Mouse (Mus musculus) embryonic facial prominence, embryonic 10.5 days (tissue): Measurements from ENCODE around the gene Il5ra. TPM values are rescaled to one million over a fixed set of nuclear protein-coding genes. Genes with fewer than 3 reads are reported as not detected.

ENCODE experiments used
- DNase-seq: peaks from one replicate; pipeline ENCODE4 v3.0.0-alpha.2; 2017; ENCODE audit warnings: low spot score
- H3K27ac ChIP-seq: fragments of 300-500 bp; sonication (generic); replicated peaks from 2 replicates; pipeline ENCODE4 v1.5.1; 2016; ENCODE audit warnings: mild to moderate bottlenecking
- H3K27me3 ChIP-seq: fragments of 300-500 bp; sonication (generic); replicated peaks from 2 replicates; pipeline ENCODE4 v1.6.1; 2016; ENCODE audit warnings: low read depth, mild to moderate bottlenecking; ENCODE audit not compliant: poor library complexity, severe bottlenecking
- H3K36me3 ChIP-seq: fragments of 300-500 bp; sonication (generic); replicated peaks from 2 replicates; pipeline ENCODE4 v1.6.1; 2016; ENCODE audit warnings: mild to moderate bottlenecking, moderate library complexity
- H3K4me1 ChIP-seq: fragments of 300-500 bp; sonication (generic); 2 replicates; pipeline ENCODE4 v1.6.1; 2016
- H3K4me3 ChIP-seq: fragments of 300-500 bp; sonication (generic); 2 replicates; pipeline ENCODE4 v1.5.1; 2016; ENCODE audit warnings: mild to moderate bottlenecking, moderate library complexity
- H3K9me3 ChIP-seq: fragments of 300-500 bp; sonication (generic); 2 replicates; pipeline ENCODE4 v1.6.1; 2016; ENCODE audit warnings: mild to moderate bottlenecking
- whole genome bisulfite sequencing: fragments of 180-500 bp; shearing (Covaris S2); methylation state at CpG from one replicate; pipeline ENCODE4 v1.1.7; 2016; 5-methylcytosine and 5-hydroxymethylcytosine counted together
- polyA plus RNA-seq: library from polyadenylated mRNA; unstranded; fragments of >200 nt; fragmentation: Nextera tagmentation; extraction: Ambion mirVana; gene quantifications from 2 replicates; pipeline ENCODE4 v1.2.1, GENCODE M21; 2016

Gene Il5ra
- polyA plus RNA-seq, 1 experiment from 2014 or later, result not detected

- Histone ChIP-seq H3K36me3 (no peaks in the 10 kb centered on the region), H3K4me3 (no peak overlapping the region), H3K27ac (no peak overlapping the region), H3K4me1 (no peaks in the 10 kb centered on the region), H3K27me3 (no peaks in the 10 kb centered on the region), H3K9me3 (no peaks in the 10 kb centered on the region)
- DNase-seq, result no peak
- 88% methylated on average over 1 of the region's 1 CpGs for WGBS
Observed at GRCm38 (mm10) chr6:106761486-106761885, 12.6 kb upstream of the Il5ra start.

GRCm38 (mm10) chr6:106760473-106761218, 11.8 kb upstream of the Il5ra start:
- Histone ChIP-seq H3K27me3 (no peaks in the 10 kb centered on the region), H3K27ac (no peak overlapping the region), H3K4me1 (no peaks in the 10 kb centered on the region), H3K9me3 (no peaks in the 10 kb centered on the region), H3K4me3 (no peak overlapping the region), H3K36me3 (no peaks in the 10 kb centered on the region)
- DNase-seq, result no peak
- 96% methylated on average over 3 of the region's 3 CpGs for WGBS

DNA sequence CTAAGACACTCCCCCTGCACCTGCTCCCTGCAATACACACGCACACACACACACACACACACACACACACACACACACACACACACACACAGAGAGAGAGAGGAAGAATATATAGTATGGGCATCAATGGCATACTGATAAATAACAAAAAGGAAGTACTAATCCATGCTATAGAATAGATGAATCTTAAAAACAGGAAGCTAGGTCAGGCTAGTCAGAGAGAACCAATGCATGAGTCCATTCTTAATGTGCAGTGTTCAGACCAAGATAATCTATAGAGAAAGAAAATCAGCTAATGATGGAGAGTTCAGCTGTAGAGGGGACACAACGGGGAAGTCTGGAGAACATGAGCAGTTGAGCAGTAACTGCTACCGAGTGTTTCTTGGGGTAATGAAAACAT, 9.5 kb upstream of the Il5ra start:
- WGBS, result 79% methylated on average over 3 of the region's 3 CpGs
- DNase-seq, result no peak
- no peaks in the 10 kb centered on the region for H3K27me3 ChIP-seq
- H3K27ac ChIP-seq, result no peak overlapping the region
- no peaks in the 10 kb centered on the region for H3K4me1 ChIP-seq
- no peaks in the 10 kb centered on the region for H3K36me3 ChIP-seq
- no peak overlapping the region for H3K4me3 ChIP-seq
- no peaks in the 10 kb centered on the region for H3K9me3 ChIP-seq

DNA sequence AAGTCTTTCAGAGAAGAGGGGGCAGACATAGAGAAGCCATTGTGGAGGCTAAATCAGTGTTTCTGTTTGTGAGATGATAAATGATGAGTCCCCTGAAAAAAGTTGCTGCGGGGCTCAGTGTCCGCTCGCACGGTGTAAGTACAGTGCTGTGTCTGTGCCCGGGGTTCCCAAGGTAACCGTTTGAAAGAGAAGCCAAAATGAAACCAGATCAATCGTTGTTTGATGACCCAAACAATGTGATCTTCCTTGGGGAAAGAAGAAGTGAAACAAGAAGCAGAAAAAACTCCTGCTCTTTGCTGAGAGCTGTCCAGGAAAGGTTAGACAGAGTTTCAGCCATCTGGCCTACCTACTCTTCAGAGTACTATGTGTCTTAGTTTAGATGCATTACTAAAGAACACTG, 1.5 kb upstream of the Il5ra start:
- Histone ChIP-seq H3K4me3 (no peak overlapping the region), H3K27me3 (no peaks in the 10 kb centered on the region), H3K27ac (no peak overlapping the region), H3K9me3 (no peaks in the 10 kb centered on the region), H3K4me1 (no peaks in the 10 kb centered on the region), H3K36me3 (no peaks in the 10 kb centered on the region)
- no peak for DNase-seq
- 83% methylated on average over 7 of the region's 7 CpGs for WGBS

DNA sequence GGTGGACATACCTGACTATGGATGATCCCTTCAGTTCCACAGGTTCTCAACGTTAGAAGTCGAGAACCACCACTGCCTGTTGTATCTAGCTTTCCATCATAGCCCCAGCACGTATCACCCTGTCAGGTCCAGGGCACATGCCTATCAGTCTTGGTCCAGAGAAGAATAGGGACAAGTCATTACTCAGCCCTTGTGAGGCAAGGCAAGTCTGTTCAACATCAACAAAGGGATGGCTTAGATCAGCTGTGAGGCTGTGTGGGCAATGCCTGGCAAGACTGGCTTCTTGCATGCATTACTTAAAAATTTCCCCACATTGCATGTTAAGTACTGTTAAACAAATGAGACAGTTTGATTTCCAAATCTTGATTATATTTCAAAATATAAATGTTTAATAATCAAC, 1.0 kb downstream of the Il5ra start:
- no peak for DNase-seq
- no peak overlapping the region for H3K27ac ChIP-seq
- H3K4me1 ChIP-seq, result no peaks in the 10 kb centered on the region
- H3K4me3 ChIP-seq, result no peak overlapping the region
- H3K27me3 ChIP-seq, result no peaks in the 10 kb centered on the region
- H3K36me3 ChIP-seq, result no peaks in the 10 kb centered on the region
- WGBS, result 83% methylated on average over 3 of the region's 3 CpGs
- H3K9me3 ChIP-seq, result no peaks in the 10 kb centered on the region

DNA sequence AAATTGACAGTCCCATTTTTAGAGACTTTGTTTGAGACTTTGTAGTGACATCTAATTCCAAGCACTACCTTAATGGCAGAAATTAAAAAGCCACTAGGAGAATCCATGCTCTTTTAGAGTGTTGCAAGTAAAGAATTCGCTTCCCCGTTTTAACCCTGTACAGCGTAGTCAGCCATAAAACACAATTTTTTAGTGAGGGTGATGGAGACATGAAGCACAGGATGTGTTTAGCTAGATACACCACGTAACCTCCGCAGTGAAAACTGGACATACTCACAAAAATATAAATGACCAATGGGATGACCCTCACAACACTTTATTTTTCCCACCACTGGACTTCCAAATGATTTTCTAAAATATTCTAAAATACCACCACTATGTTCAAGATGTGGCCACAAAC, 1.6 kb downstream of the Il5ra start:
- H3K36me3 ChIP-seq, result no peaks in the 10 kb centered on the region
- H3K27me3 ChIP-seq, result no peaks in the 10 kb centered on the region
- no peak for DNase-seq
- H3K4me1 ChIP-seq, result no peaks in the 10 kb centered on the region
- H3K9me3 ChIP-seq, result no peaks in the 10 kb centered on the region
- no peak overlapping the region for H3K4me3 ChIP-seq
- WGBS, result 93% methylated on average over 5 of the region's 5 CpGs
- no peak overlapping the region for H3K27ac ChIP-seq

GRCm38 (mm10) chr6:106745673-106746394, 3.0 kb downstream of the Il5ra start:
- Histone ChIP-seq H3K27ac (no peak overlapping the region), H3K36me3 (no peaks in the 10 kb centered on the region), H3K4me1 (no peaks in the 10 kb centered on the region), H3K4me3 (no peak overlapping the region), H3K9me3 (no peaks in the 10 kb centered on the region), H3K27me3 (no peaks in the 10 kb centered on the region)
- WGBS, result 74% methylated on average over 7 of the region's 7 CpGs
- DNase-seq, result no peak

DNA sequence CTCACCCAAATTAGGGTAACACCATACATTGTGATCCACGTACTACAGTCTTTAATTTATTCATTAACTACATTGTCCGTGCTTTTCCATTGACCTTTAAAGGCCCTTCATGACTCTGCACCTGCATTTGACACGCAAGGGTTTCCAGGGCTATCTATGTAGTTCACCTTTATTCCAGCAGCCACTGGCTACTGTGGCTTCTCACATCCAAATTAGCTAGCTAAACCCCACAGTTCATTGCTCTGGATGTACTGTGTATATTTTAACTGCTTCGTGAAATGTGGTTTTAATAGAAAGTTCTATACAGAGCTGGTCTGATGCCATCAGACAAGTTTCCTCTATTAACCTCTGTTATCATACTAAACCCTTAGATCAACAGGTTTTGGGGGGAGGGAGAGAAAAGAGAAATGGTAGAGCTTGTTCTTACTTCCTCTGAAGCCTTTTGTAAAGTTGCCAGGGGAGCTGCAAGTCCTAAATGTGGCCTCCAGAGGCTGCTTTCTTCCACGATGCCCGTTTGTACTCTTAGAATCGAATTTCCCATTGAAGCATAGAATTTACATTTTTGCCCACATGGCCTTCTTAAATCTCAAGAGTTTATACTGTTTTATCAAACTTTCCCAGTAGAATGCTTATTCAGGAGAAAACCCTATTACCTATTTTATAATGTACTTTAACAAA, 5.1 kb downstream of the Il5ra start:
- Histone ChIP-seq H3K36me3 (no peaks in the 10 kb centered on the region), H3K27ac (no peak overlapping the region), H3K27me3 (no peaks in the 10 kb centered on the region), H3K4me1 (no peaks in the 10 kb centered on the region), H3K4me3 (no peak overlapping the region), H3K9me3 (no peaks in the 10 kb centered on the region)
- WGBS, result 81% methylated on average over 7 of the region's 7 CpGs
- no peak for DNase-seq

DNA sequence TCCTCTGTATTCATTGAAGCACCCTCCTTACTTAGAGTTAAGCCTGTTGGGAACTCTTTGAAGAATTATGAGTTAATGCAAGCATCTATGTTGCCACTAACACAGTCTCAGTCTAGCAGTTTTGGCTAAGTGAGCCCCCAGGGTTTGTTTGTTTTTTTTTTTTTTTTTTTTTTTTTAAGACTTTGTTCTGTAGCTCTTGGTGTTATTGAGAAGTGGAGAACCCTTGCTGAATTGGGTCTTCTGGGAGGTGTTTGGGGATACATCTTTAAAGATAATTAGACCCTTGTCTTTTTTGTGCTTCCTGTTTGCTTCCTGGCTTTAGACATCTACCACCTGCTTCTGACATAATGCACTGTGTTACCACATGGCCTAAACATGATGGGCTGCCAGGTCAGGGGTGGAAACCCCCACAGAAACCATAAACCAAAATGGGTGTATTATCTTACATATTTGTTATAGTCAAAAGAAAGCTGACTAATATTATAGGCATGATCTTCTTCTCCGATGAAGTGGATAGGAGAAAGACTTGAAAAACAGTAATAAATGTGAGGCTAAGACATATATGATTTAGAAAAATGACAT, 8.5 kb downstream of the Il5ra start:
- 96% methylated on average over 1 of the region's 1 CpGs for WGBS
- Histone ChIP-seq H3K4me3 (no peak overlapping the region), H3K27me3 (no peaks in the 10 kb centered on the region), H3K9me3 (no peaks in the 10 kb centered on the region), H3K27ac (no peak overlapping the region), H3K36me3 (no peaks in the 10 kb centered on the region), H3K4me1 (no peaks in the 10 kb centered on the region)
- DNase-seq, result no peak

DNA sequence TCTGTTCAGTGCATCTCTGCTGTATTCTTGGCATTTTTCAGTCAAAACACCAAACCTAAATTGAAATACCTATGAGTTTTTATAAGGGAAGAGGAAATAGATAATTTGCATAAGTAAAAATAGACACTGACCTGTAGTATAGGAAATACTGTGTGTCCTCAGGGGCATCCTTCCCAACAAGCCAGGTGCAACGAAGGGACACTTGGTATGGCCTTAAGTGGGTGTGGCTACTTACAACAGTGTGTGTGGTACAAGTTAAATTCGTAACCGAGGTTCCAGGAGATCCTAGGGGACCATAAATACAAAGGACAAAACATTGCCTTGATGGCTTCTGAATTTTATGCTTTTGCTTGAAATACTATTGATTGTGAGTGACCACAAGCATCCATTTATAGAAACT, 10.6 kb downstream of the Il5ra start:
- no peak for DNase-seq
- no peaks in the 10 kb centered on the region for H3K4me1 ChIP-seq
- H3K9me3 ChIP-seq, result no peaks in the 10 kb centered on the region
- 83% methylated on average over 3 of the region's 3 CpGs for WGBS
- H3K27me3 ChIP-seq, result no peaks in the 10 kb centered on the region
- no peak overlapping the region for H3K4me3 ChIP-seq
- H3K36me3 ChIP-seq, result no peaks in the 10 kb centered on the region
- H3K27ac ChIP-seq, result no peak overlapping the region

DNA sequence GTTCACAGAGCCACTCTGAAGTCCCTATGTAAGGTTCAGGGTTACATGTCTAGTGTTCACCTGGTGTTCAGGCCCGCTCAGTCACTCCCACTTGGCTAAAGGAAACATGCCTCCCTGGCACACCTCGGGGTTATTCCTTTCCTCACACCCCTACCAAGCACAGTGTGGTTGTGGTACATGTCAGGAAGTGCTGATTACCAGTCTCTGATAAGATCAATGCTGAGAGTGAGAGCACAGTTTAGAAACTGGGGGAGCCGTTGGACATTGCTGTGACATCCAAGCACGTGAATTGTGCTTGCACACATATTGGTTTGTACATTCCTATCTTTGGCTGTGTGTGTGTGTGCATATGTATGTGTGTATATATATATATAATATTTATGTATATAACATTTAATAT, 16.3 kb downstream of the Il5ra start:
- no peak for DNase-seq
- Histone ChIP-seq H3K27me3 (no peaks in the 10 kb centered on the region), H3K27ac (no peak overlapping the region), H3K9me3 (no peaks in the 10 kb centered on the region), H3K4me1 (no peaks in the 10 kb centered on the region), H3K36me3 (no peaks in the 10 kb centered on the region), H3K4me3 (no peak overlapping the region)
- WGBS, result 88% methylated on average over 4 of the region's 4 CpGs

DNA sequence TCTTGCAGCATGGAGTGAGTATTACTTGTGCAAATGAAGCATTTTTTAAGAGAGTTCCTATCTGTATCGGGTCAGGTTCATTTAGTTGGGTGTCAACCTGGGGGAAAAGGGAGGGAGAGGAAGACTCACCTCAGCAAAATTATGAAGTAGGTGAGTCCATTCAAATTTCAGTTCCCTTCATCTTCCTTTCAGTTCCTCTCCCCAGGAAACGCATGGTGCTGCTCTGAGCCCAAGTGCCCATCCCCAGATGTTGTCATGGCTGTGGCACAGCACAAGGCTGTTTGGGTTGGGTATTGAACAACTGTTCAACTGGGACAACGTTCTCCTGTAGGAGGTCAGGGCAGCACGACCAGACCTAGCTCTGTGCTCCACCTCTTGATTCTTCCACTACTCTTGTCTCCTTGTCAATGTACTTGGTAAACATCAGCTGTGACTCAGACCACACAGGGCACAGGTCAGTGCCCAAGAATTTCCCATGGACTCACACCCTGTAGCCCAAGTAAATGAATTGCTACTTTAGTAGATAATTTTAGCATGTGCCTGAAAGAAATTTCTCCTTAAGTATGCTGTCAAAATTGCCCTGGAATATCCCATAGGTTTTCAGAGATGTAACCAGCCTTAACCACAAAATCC, 19.0 kb downstream of the Il5ra start:
- DNase-seq, result no peak
- 80% methylated on average over 4 of the region's 4 CpGs for WGBS
- H3K4me3 ChIP-seq, result no peak overlapping the region

More for the DNA sequence above, 19.0 kb downstream of the Il5ra start:
- Histone ChIP-seq H3K27ac (no peak overlapping the region), H3K36me3 (no peaks in the 10 kb centered on the region), H3K9me3 (no peaks in the 10 kb centered on the region), H3K4me1 (no peaks in the 10 kb centered on the region), H3K27me3 (no peaks in the 10 kb centered on the region)
